Mouse (Mus musculus) heart, embryonic 13.5 days (tissue): ENCODE results near the gene Zfp961. TPM values are rescaled to one million over a fixed set of nuclear protein-coding genes. Genes with fewer than 3 reads are reported as not detected.
A peak's percentile ranks its signal among the peaks of the same experiment; 100 is the strongest.
"Not testable (repeated sequence)": the region's sequence is repeated elsewhere in the genome, so short reads cannot be mapped to it uniquely, and the experiment has no call there.

ENCODE experiments used
- ATAC-seq: fragments of 200-750 bp; cut with Nextera tagmentation; 2 replicates; pipeline ENCODE4 v1.8.0; 2017; ENCODE audit warnings: moderate TSS enrichment; ENCODE audit not compliant: insufficient number of reproducible peaks, low FRiP score, low TSS enrichment; ENCODE audit errors: extremely low read depth
- H3K27ac ChIP-seq: fragments of 300-500 bp; sonication (generic); replicated peaks from 2 replicates; pipeline ENCODE4 v1.5.1; 2015; ENCODE audit warnings: moderate library complexity, mild to moderate bottlenecking, inconsistent platforms
- H3K27me3 ChIP-seq: fragments of 300-500 bp; sonication (generic); replicated peaks from 2 replicates; pipeline ENCODE4 v1.6.1; 2015; ENCODE audit warnings: mild to moderate bottlenecking, inconsistent platforms
- H3K36me3 ChIP-seq: fragments of 300-500 bp; sonication (generic); 2 replicates; pipeline ENCODE4 v1.6.1; 2015; ENCODE audit warnings: mild to moderate bottlenecking, inconsistent platforms
- H3K4me1 ChIP-seq: fragments of 300-500 bp; sonication (generic); 2 replicates; pipeline ENCODE4 v1.6.1; 2015; ENCODE audit warnings: inconsistent platforms
- H3K4me2 ChIP-seq: fragments of 300-500 bp; sonication (generic); 2 replicates; pipeline ENCODE4 v1.6.1; 2015; ENCODE audit warnings: inconsistent platforms, mild to moderate bottlenecking, moderate library complexity
- H3K4me3 ChIP-seq: fragments of 300-500 bp; sonication (generic); 2 replicates; pipeline ENCODE4 v1.5.1; 2015; ENCODE audit warnings: moderate library complexity, mild to moderate bottlenecking, inconsistent platforms
- H3K9ac ChIP-seq: fragments of 300-500 bp; sonication (generic); 2 replicates; pipeline ENCODE4 v1.6.1; 2015; ENCODE audit warnings: inconsistent platforms, mild to moderate bottlenecking, moderate library complexity
- H3K9me3 ChIP-seq: fragments of 300-500 bp; sonication (generic); 2 replicates; pipeline ENCODE4 v1.6.1; 2016; ENCODE audit warnings: inconsistent platforms
- WGBS: fragments of 180-500 bp; shearing (Covaris S2); methylation state at CpG from one replicate; pipeline ENCODE4 v1.1.7; 2015; ENCODE audit warnings: mixed read lengths; 5-methylcytosine and 5-hydroxymethylcytosine counted together
- polyA plus RNA-seq: library from polyadenylated mRNA; unstranded; fragments of >200 nt; fragmentation: Nextera tagmentation; extraction: Ambion mirVana; gene quantifications from 2 replicates; pipeline ENCODE4 v1.2.1, GENCODE M21; 2015

Zfp961 gene
- polyA plus RNA-seq, 1 experiment from 2014 or later = 11.1 TPM

DNA sequence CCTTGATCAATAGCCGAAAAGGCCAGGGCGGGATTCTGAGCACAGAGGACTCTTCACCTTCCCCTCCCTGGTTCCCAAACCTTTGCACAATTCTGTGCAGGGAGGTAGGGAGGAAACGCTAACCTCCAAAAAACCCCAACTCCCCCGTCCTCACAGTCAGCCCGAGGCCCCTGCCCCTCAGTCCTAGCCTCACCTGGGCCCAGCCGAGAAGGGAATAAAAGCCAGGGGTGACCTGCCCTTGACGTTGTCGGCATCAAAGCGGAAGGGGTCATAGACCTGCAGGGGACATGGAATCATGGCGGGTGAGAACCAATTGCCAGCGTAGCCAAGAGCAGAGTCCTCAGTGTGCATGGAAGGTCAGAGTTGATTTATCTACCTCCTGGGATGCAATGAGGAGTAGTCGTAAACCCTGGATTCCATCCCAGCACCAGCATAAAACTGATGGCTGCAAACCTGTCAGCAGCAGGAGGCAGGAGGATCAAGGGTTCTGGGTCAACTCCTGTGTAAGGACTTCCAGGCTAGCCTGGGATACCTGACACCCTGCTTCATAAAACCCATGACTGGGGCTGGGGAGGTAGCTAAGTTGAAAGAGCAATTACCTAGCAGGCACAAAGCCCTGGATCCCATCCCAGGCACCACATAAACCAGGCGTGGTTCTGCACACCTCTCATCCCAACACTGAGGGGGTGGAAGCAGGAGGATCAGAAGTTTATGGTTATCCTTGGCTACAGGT lies 38.2 kb downstream of the Zfp961 start:
- H3K27ac ChIP-seq = no peak overlapping the region
- H3K4me1 ChIP-seq = peaks cover 4% of the 10 kb centered on the region; the same call in 1 of the 2 replicates
- peaks cover 17% of the 10 kb centered on the region; the same call in 1 of the 2 replicates for H3K27me3 ChIP-seq
- H3K36me3 ChIP-seq = no peaks in the 10 kb centered on the region
- 56% methylated on average over 13 of the region's 13 CpGs for WGBS
- H3K9me3 ChIP-seq = no peaks in the 10 kb centered on the region
- no peak for ATAC-seq
- peak overlapping the region; percentile 83 for H3K9ac ChIP-seq
- peak overlapping the region; percentile 77 for H3K4me2 ChIP-seq
- H3K4me3 ChIP-seq = peak overlapping the region; percentile 61

DNA sequence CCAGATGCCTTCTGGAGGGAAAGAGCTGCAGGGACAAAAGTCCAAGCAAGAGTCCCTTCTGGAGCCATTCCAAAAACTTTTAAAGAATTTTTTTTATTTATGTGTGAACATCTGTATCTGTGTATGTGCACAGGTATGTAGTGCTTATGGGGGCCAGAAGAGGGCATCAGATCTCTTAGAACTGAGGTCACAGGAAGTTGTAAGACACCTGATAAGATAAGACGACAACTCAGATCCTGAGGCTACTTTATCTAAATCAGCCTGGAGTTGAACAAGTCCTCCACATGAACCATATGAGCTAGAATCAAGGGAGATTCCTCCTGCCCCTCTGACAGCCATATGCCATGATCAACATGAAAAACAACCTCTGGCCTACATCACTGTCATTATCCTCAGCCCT lies 48.6 kb downstream of the Zfp961 start:
- no peak for ATAC-seq
- no peaks in the 10 kb centered on the region for H3K27me3 ChIP-seq
- 31% methylated on average over 1 of the region's 1 CpGs for WGBS
- H3K9me3 ChIP-seq = no peaks in the 10 kb centered on the region
- H3K4me2 ChIP-seq = no peak overlapping the region
- H3K4me1 ChIP-seq = no peaks in the 10 kb centered on the region
- H3K9ac ChIP-seq = no peak overlapping the region
- H3K36me3 ChIP-seq = no peaks in the 10 kb centered on the region
- H3K27ac ChIP-seq = no peak overlapping the region
- no peak overlapping the region for H3K4me3 ChIP-seq

DNA sequence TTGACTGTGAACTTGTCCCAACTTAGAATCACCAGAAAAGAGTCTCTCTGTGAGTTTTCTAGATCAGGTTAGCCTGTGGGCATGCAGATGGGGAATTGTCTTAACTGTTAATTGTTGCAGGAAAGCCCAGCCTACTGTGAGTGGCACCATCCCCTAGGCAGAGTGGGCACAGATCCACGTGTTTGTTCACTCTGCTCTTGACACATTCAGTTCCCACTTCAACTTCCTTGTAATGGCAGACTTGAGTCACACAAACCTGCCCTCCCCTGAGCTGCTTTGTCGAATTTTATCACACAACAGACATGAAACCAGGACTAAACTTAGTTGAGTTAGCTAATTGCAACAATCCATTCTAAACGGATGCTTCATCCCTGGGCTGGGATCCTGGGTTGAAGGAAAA lies 49.4 kb downstream of the Zfp961 start:
- no peaks in the 10 kb centered on the region for H3K27me3 ChIP-seq
- H3K4me2 ChIP-seq = no peak overlapping the region
- no peak for ATAC-seq
- no peak overlapping the region for H3K9ac ChIP-seq
- H3K27ac ChIP-seq = no peak overlapping the region
- no peak overlapping the region for H3K4me3 ChIP-seq
- H3K9me3 ChIP-seq = no peaks in the 10 kb centered on the region
- H3K4me1 ChIP-seq = no peaks in the 10 kb centered on the region
- WGBS = 50% methylated on average over 3 of the region's 3 CpGs
- no peaks in the 10 kb centered on the region for H3K36me3 ChIP-seq

DNA sequence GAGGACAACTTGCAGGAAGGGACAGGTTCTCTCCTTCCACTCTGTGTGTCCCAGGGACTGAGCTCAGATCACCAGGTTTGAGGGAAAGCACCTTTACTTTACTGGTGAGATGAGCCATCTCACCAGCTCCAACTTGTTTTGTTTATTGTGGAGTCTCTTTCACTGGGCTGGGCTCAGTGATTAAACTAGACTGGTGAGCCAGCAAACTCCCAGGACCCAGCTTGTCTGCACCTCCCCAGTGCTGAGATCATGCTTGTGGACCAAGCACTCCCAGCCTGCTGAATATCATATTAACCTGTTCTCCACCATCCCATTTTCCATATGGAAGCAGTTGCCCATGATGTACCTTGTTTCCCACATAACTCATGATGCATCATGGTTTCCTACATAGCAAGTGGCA lies 52.1 kb downstream of the Zfp961 start:
- H3K4me2 ChIP-seq = no peak overlapping the region
- H3K4me3 ChIP-seq = no peak overlapping the region
- ATAC-seq = no peak
- no peaks in the 10 kb centered on the region for H3K27me3 ChIP-seq
- no peaks in the 10 kb centered on the region for H3K9me3 ChIP-seq
- H3K9ac ChIP-seq = no peak overlapping the region
- H3K27ac ChIP-seq = no peak overlapping the region
- H3K36me3 ChIP-seq = no peaks in the 10 kb centered on the region
- H3K4me1 ChIP-seq = no peaks in the 10 kb centered on the region

DNA sequence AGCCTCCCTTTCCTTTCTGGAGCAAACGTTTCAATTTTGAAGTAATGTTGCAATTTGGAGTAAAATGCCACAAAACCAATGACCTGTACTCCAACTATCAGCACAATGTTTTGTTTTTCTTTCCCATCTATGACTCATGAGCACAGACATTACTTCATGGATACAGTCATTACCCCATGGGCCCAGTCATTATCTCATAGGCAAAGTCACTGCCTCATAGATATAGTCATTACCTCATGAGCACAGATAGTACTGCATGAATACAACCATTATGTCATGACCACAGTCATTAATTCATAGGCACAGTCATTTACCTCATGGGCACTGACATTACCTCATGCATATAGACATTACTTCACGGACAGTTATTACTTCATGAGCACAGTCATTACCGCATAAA lies 55.1 kb downstream of the Zfp961 start:
- H3K4me1 ChIP-seq = no peaks in the 10 kb centered on the region
- 65% methylated on average over 3 of the region's 3 CpGs for WGBS

DNA sequence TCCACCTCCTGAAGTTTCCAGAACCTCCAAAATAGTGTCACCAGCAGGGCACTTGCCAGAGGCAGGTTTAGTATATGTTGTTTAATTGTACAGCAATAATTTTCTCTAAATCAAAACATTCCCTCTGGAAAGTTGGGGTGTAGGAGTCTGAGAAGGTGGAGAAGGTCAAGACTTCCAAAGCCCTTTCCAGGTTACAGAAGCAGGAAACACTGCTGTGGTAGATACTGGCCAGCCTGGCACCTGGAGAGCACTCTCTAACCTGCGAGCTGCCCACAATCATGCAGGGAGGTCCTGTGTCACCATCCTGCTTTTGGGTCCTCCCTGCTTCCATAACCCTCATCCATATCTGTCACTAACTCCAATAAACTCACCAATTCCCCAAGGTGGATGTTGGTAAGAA lies 55.9 kb downstream of the Zfp961 start:
- Histone ChIP-seq H3K9ac (no peak overlapping the region), H3K9me3 (no peaks in the 10 kb centered on the region), H3K4me1 (no peaks in the 10 kb centered on the region), H3K4me3 (no peak overlapping the region), H3K27ac (no peak overlapping the region), H3K27me3 (no peaks in the 10 kb centered on the region), H3K36me3 (no peaks in the 10 kb centered on the region), H3K4me2 (no peak overlapping the region)
- WGBS = 65% methylated on average over 1 of the region's 1 CpGs
- ATAC-seq = no peak

More for the DNA sequence above, 55.1 kb downstream of the Zfp961 start:
- no peaks in the 10 kb centered on the region for H3K27me3 ChIP-seq
- no peaks in the 10 kb centered on the region for H3K9me3 ChIP-seq
- no peak overlapping the region for H3K4me3 ChIP-seq
- H3K4me2 ChIP-seq = no peak overlapping the region
- H3K36me3 ChIP-seq = no peaks in the 10 kb centered on the region
- no peak overlapping the region for H3K27ac ChIP-seq
- H3K9ac ChIP-seq = no peak overlapping the region
- ATAC-seq = no peak

DNA sequence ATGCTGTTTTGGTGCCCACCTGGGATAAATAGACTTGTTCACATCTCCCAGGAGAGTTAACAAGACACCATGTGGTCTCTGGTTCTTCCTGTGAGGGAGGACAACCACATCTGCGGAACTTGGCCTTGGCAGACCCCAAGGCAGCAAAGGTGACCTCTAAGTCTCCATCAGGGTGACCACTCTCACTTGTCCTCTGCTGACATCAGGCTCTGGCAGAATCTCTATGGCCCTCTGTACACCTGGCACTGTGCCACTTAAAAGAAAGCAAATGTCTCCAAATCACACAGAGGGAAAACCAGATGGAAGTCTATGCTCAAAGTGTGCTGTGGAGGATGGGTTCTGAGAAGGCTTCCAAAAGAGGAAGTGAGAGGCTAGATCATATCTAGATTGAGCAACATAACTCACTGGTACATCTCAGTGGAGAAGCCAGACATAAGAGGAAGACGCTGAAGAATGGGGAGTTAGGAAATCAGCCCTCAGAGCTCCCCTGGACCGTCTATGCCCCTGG lies 57.4 kb downstream of the Zfp961 start:
- no peaks in the 10 kb centered on the region for H3K9me3 ChIP-seq
- H3K4me3 ChIP-seq = no peak overlapping the region
- no peaks in the 10 kb centered on the region for H3K4me1 ChIP-seq
- 54% methylated on average over 3 of the region's 3 CpGs for WGBS
- no peak overlapping the region for H3K9ac ChIP-seq
- H3K36me3 ChIP-seq = no peaks in the 10 kb centered on the region
- H3K4me2 ChIP-seq = no peak overlapping the region
- no peak for ATAC-seq
- H3K27ac ChIP-seq = no peak overlapping the region
- no peaks in the 10 kb centered on the region for H3K27me3 ChIP-seq

DNA sequence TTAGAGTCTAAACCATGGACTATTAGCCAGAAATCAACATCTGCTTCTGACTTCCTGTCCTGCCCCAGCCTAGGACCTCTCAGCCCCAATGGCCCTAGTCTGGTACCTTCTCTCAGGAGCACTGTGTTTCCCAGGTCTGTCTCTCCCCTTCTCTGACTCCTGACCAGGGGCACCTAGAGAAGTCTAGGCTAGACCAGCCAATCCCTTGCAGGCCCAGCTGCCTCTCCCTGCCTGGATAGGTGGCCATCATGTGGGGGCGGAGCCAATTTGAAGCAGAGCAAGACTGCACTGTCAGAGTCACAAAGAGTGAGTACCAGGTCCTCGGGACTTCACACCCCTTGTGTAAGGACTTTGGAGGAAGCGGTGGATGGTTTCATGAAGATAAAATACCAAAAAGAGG lies 58.6 kb downstream of the Zfp961 start, which contains the start of gene Cyp4f18:
TSS of gene Cyp4f18 (minus strand) at position 154 of the 400 bp plus-strand sequence.
- 48% methylated on average over 3 of the region's 3 CpGs for WGBS
- no peak within 1 kb of the TSS for H3K4me2 ChIP-seq
- no peak within 1 kb of the TSS for H3K9ac ChIP-seq
- H3K27me3 ChIP-seq = no peaks in the 10 kb centered on the region
- no peaks in the 10 kb centered on the region for H3K36me3 ChIP-seq
- no peaks in the 10 kb centered on the region for H3K9me3 ChIP-seq
- no peak within 1 kb of the TSS for H3K4me3 ChIP-seq
- ATAC-seq = no peak
- H3K4me1 ChIP-seq = no peaks in the 10 kb centered on the region
- no peak within 1 kb of the TSS for H3K27ac ChIP-seq

DNA sequence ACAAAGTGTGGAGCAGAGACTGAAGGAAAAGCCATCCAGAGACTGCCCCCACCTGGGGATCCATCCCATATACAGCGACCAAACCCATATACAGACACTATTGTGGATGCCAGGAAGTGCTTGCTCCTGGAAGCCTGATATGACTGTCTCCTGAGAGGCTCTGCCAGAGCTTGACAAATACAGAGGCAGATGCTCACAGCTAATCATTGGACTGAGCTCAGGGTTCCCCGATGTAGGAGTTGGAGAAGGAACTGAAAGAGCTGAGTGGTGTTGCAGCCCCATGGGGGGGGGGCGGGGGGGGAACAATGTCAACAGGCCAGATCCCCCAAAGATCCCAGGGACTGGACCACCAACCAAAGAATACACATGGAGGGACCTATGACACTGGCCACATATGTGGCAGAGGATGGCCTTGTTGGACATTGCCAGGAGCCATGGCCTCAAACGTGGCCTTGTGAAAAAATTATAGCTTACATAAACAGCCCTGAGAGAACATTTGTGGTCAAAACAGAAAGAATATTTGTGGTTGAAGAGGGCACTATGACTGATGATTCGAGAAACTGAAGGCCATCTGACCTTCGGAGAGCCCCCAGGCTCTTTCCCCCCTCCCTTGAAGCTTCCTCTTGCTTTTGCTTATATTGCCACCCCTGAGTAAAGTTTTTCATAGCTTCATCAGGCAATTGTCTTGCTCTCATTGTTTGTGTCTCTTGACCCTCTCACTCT lies 62.8 kb downstream of the Zfp961 start:
- not testable (repeated sequence) for H3K36me3 ChIP-seq, H3K4me3 ChIP-seq, H3K9ac ChIP-seq, H3K27ac ChIP-seq, H3K27me3 ChIP-seq, H3K9me3 ChIP-seq, H3K4me2 ChIP-seq, H3K4me1 ChIP-seq, ATAC-seq
- 52% methylated on average over 6 of the region's 6 CpGs for WGBS

DNA sequence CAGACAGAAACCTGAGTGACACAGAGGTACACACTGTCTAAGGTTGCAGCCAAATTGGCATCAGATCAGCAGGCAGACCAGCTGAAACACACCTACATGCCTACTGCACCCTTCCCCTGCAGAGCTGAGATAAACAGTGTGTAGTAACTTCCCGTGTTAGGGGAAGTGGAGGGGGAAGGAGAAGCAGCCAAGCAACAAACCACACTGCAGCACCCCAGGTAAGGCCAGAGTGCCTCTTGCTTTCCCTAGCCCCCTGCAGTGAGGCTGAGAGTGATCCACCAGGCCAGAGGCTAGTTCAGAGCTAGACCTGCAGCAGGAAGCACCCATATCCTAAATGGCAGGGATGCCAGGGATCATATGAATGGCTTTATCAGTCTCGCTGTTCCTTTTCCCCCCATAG lies 66.5 kb downstream of the Zfp961 start:
- not testable (repeated sequence) for H3K4me2 ChIP-seq, H3K9ac ChIP-seq, ATAC-seq, H3K4me3 ChIP-seq, H3K27me3 ChIP-seq, H3K36me3 ChIP-seq, H3K27ac ChIP-seq, H3K9me3 ChIP-seq, H3K4me1 ChIP-seq
- WGBS = 41% methylated on average over 2 of the region's 2 CpGs

DNA sequence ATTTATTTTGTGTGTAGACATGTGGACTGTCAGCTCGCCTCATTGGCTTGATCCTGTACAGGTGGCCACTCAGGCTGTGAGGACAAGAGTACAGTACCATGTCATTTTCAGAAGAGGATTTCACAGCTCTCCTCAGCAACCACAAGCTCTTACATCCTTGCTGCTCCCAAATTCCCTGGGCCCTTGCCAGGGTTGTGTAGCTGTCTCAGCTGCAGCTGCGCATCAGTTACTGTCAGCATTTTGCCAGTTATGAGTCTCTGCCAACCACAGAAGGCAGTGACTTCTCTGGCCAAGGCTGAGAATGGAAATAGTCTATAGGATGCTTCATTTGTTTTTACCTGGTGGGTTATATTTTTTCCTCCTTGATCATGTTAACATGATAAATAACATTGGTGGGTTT lies 67.3 kb downstream of the Zfp961 start:
- H3K4me1 ChIP-seq = no peaks in the 10 kb centered on the region
- no peak overlapping the region for H3K4me3 ChIP-seq
- H3K9ac ChIP-seq = no peak overlapping the region
- no peak overlapping the region for H3K4me2 ChIP-seq
- no peaks in the 10 kb centered on the region for H3K27me3 ChIP-seq
- no peaks in the 10 kb centered on the region for H3K9me3 ChIP-seq
- no peak overlapping the region for H3K27ac ChIP-seq
- 59% methylated on average over 2 of the region's 2 CpGs for WGBS
- H3K36me3 ChIP-seq = no peaks in the 10 kb centered on the region
- ATAC-seq = no peak

DNA sequence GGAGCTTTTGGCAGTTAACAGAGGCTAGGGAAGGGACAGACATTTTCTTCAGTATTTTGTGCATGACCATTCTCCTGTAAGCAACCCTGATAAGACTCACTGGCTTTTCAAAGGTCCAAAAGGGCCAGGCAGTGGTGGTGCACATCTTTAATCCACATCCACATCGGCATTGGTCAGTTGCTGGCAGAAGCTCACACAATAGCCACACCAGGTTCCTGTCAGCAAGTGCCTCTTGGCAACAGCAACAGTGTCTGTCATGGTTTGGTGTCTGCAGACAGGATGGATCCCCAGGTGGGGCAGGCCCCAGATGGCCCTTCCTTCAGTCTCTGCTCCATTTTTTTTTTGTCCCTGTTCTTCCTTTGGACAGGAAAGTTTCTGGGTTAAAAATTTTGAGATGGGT lies 68.2 kb downstream of the Zfp961 start:
- not testable (repeated sequence) for ATAC-seq, H3K9ac ChIP-seq, H3K4me2 ChIP-seq, H3K4me1 ChIP-seq, H3K27me3 ChIP-seq, H3K27ac ChIP-seq, H3K36me3 ChIP-seq, H3K9me3 ChIP-seq, H3K4me3 ChIP-seq
- WGBS = 59% methylated on average over 1 of the region's 1 CpGs
